Mouse (Mus musculus): ENCODE results near the gene Cd164l2.

GRCm38 (mm10) chr4:133196136-133196535 lies 15.8 kb upstream of the Cd164l2 start:
- TF ChIP-seq POLR2A (IDR thresholded peaks at IDR 0.05; ENCODE audit: insufficient read depth, low read length) (no peak), CTCF (IDR thresholded peaks at IDR 0.05; ENCODE audit: low read depth, low read length) (no peak), EP300 (IDR thresholded peaks at IDR 0.05; ENCODE audit: insufficient read depth, low read depth, low read length) (no peak)

Data from ES-Bruce4 (cell line).